Mouse (Mus musculus) testis, adult 2 months (tissue): ENCODE results near the gene Hrc.

Source experiments
- CTCF ChIP-seq: fragments of 200-500 bp; IDR thresholded peaks from 2 replicates; pipeline ENCODE4 v1.5.1; 2012; ENCODE audit warnings: low read depth, mild to moderate bottlenecking, inconsistent platforms, low read length, moderate library complexity; ENCODE audit not compliant: control insufficient read depth, insufficient read depth, insufficient replicate concordance
- POLR2A ChIP-seq: fragments of 200-500 bp; IDR thresholded peaks from 2 replicates; pipeline ENCODE4 v1.6.1; 2012; ENCODE audit warnings: low read depth, mild to moderate bottlenecking, inconsistent platforms, low read length, moderate library complexity; ENCODE audit not compliant: control insufficient read depth

GRCm38 (mm10) chr7:45333431-45333982, 1.6 kb upstream of the Hrc start, which contains the start of gene Trpm4:
- peak; percentile 53; the same call in 1 of the 2 replicates for TF ChIP-seq POLR2A
- no peak for TF ChIP-seq CTCF
